Mouse (Mus musculus) skeletal muscle tissue, postnatal 0 days (tissue): ENCODE data around the gene Lrrc29. TPM values are rescaled to one million over a fixed set of nuclear protein-coding genes. Genes with fewer than 3 reads are reported as not detected.

Source experiments
- microRNA counts: library from miRNA; unstranded; fragments of <30 nt; microRNA quantifications from one replicate; lab custom pipeline; 2015
- microRNA-seq, 2 experiments: library from miRNA; unstranded; fragments of <30 nt; microRNA quantifications; one replicate each; pipeline ENCODE4; 2016
- polyA plus RNA-seq: library from polyadenylated mRNA; unstranded; fragments of >200 nt; fragmentation: Nextera tagmentation; extraction: Ambion mirVana; gene quantifications from 2 replicates; pipeline ENCODE4 v1.2.1, GENCODE M21; 2015

The Lrrc29 gene
- polyA plus RNA-seq, result 2.5 and 2.8 TPM in 2 replicates

DNA sequence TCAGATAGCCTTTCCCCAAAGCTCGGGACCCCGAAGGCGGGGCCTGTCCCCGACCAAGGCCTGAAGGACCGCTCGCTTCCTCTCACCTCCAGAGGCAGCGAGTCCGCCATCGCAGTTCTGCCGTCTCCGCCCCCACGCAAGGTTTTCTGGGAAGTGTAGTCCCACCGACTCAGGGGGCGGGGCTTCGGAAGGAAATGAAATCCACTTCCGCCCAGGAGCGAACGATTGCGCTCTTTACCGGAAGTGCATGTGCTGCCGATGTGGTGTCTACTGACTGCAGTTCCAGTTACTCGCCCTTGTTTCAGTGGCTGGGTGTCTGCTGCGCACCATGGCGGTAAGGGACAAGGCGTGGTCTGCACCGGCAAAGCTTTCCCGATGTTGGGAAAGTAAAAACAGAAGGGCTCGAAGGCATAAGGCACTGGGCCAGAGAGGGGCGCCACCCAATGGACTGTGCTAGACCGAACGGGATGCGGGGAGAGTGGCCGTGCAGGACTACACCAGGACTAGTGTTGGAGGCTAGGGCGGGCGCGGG lies at the start of gene Lrrc29, which contains the start of gene Tmem208:
Lrrc29 (minus strand) TSS at position 138 of the 532 bp plus-strand sequence.
Tmem208 (plus strand) TSS at position 214 of the 532 bp plus-strand sequence.

GRCm38 (mm10) chr8:105373032-105373431 lies 47.0 kb upstream of the Lrrc29 start, which contains the start of gene Plekhg4:
Plekhg4 (plus strand) TSS chr8:105373274.

DNA sequence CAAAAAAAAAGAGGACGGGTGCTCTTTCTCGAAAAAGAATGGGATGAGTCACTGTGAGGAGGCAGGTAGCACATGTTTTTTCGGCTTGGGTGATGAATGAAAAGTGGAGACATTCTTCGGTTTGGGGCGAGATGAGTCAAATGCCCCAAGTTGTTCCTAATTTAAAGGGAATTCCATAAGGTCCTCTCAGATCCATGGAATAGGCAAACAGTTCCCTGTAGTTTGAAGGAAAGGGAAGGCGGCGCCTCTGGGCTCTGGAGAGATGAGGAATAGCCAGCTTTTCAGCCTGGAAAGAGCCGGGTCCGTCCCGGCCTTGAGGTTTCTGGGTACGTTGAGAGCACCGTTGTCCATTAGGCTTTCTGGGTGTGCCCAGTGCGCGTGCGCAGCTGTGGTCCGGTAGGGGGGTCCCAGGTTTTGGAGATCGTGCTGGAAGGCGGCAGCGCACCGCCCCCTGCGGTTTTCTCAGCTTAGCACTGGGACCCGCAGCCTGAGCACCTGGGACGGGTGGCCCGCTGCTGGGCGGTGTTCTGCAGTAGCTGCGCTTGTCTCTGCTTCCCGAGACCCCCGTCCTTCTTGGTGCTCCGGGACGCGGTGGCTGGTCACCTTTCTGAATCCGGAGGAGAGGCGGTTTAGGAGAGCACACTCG lies 22.5 kb upstream of the Lrrc29 start, which contains the start of gene Slc9a5:
Slc9a5 (plus strand) TSS at position 394 of the 646 bp plus-strand sequence.

GRCm38 (mm10) chr8:105347428-105348221 lies 21.5 kb upstream of the Lrrc29 start, which contains the start of gene Fhod1:
Fhod1 (minus strand) TSS chr8:105347953.

GRCm38 (mm10) chr8:105305211-105306145 lies 20.6 kb downstream of the Lrrc29 start, which contains the start of gene Elmo3:
Elmo3 (plus strand) TSS chr8:105305601.

GRCm38 (mm10) chr8:105297511-105298192 lies 28.4 kb downstream of the Lrrc29 start, which contains the start of gene E2f4:
E2f4 (plus strand) TSS chr8:105297663.

GRCm38 (mm10) chr8:105295895-105296573 lies 30.0 kb downstream of the Lrrc29 start, which contains the start of gene Exoc3l:
Exoc3l (minus strand) TSS chr8:105296101.

DNA sequence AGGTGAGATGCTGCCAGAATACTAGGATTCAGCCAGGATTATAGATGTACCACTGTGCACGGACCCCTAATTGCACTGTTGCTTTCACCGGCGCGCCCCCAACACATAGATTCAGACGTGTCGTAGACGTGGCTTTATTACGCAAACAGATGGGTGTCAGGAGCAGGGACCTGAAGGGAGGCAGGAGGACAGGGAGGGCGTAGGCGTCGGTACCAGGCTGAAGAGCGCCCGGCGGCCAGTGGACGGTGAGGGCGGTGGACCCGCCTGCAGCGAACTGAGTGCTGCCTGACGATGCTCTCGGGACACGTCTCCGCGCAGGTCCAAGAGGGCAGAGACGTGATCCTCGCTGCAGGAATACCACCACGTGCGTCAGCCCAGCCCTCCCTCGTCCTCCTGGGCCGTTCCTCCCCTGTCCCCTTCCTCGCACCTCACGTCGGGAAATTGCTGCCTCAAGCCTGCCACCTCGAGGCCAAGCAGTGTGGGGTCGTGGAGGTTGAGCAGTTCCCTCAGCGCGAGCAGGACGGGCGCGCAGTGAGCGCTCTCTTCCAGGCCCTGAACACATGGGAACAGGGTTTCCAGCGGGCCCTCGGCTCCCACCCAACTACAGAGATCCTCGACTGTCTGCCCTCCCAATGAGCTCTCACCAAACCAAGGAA lies 36.1 kb downstream of the Lrrc29 start, which contains the start of gene 4931428F04Rik:
4931428F04Rik (minus strand) TSS at position 60 of the 656 bp plus-strand sequence.

GRCm38 (mm10) chr8:105275840-105276239 lies 50.2 kb downstream of the Lrrc29 start, which contains the start of gene Nol3:
Nol3 (plus strand) TSS chr8:105276140.

DNA sequence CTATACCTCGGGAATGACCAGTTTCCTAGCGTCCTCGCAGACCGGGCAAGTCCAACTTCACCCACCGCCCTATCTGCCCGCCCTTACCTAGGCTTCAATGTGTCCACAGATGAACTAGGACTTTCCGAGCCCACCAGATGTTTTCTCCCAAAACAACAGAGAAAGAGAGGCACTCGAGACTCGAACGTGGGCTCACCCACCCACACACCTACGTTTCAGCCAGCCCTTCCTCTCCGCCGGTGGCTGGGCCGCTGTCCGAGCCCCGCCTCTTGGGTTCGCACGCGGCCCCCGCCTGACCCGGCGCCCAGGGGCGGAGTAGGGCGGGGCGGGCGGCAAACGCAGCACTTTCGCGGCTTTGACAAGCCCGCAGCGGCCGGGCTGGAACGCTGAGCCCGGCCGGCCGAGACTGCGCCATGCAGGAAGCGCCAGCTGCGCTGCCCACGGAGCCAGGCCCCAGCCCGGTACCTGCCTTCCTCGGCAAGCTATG lies 56.6 kb downstream of the Lrrc29 start, which contains the start of gene Hsf4:
Hsf4 (plus strand) TSS at position 341 of the 487 bp plus-strand sequence.

GRCm38 (mm10) chr8:105264024-105264982 lies 61.8 kb downstream of the Lrrc29 start, which contains the start of the genes Tradd and Fbxl8:
Tradd (minus strand) TSS chr8:105264609.
Fbxl8 (plus strand) TSS chr8:105264648.

MicroRNAs within 50 kb of the gene (microRNA counts, 519-probe panel; counts per million panel counts)
- microRNA mmu-miR-328 (lab: Ali Mortazavi, UCI), result 2,628 counts per million, percentile 69 among the panel's probes with 10 or more counts

Small RNA genes within 50 kb of the gene (microRNA-seq; reads per million reads assigned to microRNA genes)
- gene Gm27320 (0 reads per million in 2 experiments), gene Mir328 (353 to 381 reads per million in 2 experiments)

Other genes starting within 250 kb of the Lrrc29 start
- not detected in 2 replicates for gene Ces3b, start 242.5 kb downstream of the Lrrc29 start, polyA plus RNA-seq
- gene Ces4a, start 194.5 kb downstream of the Lrrc29 start, polyA plus RNA-seq, result not detected in 2 replicates
- gene Cbfb, start 155.6 kb downstream of the Lrrc29 start, polyA plus RNA-seq, result 32.1 and 36.8 TPM in 2 replicates
- 13.8 and 14.6 TPM in 2 replicates for gene D230025D16Rik, start 101.1 kb downstream of the Lrrc29 start, polyA plus RNA-seq
- gene B3gnt9, start 71.1 kb downstream of the Lrrc29 start, polyA plus RNA-seq, result 12.4 and 15.0 TPM in 2 replicates
- 6.5 and 10.0 TPM in 2 replicates for gene Tradd, start 61.7 kb downstream of the Lrrc29 start, polyA plus RNA-seq
- gene Fbxl8, start 61.6 kb downstream of the Lrrc29 start, polyA plus RNA-seq, result 0.85 and 2.0 TPM in 2 replicates
- gene Hsf4, start 56.5 kb downstream of the Lrrc29 start, polyA plus RNA-seq, result 0.11 and 0.18 TPM in 2 replicates
- 19.7 and 19.8 TPM in 2 replicates for gene Nol3, start 50.1 kb downstream of the Lrrc29 start, polyA plus RNA-seq
- 2.1 TPM in 2 replicates for gene 4931428F04Rik, start 36.4 kb downstream of the Lrrc29 start, polyA plus RNA-seq
- 4.2 and 6.3 TPM in 2 replicates for gene Exoc3l, start 30.2 kb downstream of the Lrrc29 start, polyA plus RNA-seq
- 28.1 and 28.5 TPM in 2 replicates for gene E2f4, start 28.6 kb downstream of the Lrrc29 start, polyA plus RNA-seq
- gene Elmo3, start 20.7 kb downstream of the Lrrc29 start, polyA plus RNA-seq, result 2.3 and 3.0 TPM in 2 replicates
- gene Tmem208, start 76 bp upstream of the Lrrc29 start, polyA plus RNA-seq, result 70.3 and 73.5 TPM in 2 replicates
- gene Fhod1, start 21.7 kb upstream of the Lrrc29 start, polyA plus RNA-seq, result 0.82 and 1.1 TPM in 2 replicates
- 0.45 and 0.52 TPM in 2 replicates for gene Slc9a5, start 22.6 kb upstream of the Lrrc29 start, polyA plus RNA-seq
- gene Plekhg4, start 47.0 kb upstream of the Lrrc29 start, polyA plus RNA-seq, result 0.12 and 0.18 TPM in 2 replicates
- 0.29 TPM in 1 of 2 replicates, not detected in the other for gene Kctd19, start 87.2 kb upstream of the Lrrc29 start, polyA plus RNA-seq
- gene Lrrc36, start 87.3 kb upstream of the Lrrc29 start, polyA plus RNA-seq, result 0.94 and 1.2 TPM in 2 replicates
- 630 and 718 TPM in 2 replicates for gene Tppp3, start 145.2 kb upstream of the Lrrc29 start, polyA plus RNA-seq
- 22.4 and 24.2 TPM in 2 replicates for gene Zdhhc1, start 170.6 kb upstream of the Lrrc29 start, polyA plus RNA-seq
- 6.9 TPM in 2 replicates for gene Hsd11b2, start 192.5 kb upstream of the Lrrc29 start, polyA plus RNA-seq
- 57.6 and 67.5 TPM in 2 replicates for gene Atp6v0d1, start 239.8 kb upstream of the Lrrc29 start, polyA plus RNA-seq